Mouse (Mus musculus) right cerebral cortex, postnatal 36 days (tissue): Measurements from ENCODE around the gene Pak1ip1.

Source experiments
- DNase-seq, 2 experiments: peaks; one replicate each; pipeline ENCODE4 v3.0.0; 2022; ENCODE audit warnings: low spot score in 2 of 2, mixed read lengths in 1 of 2

Pak1ip1 gene

GRCm38 (mm10) chr13:41006244-41006643 lies 5.4 kb downstream of the Pak1ip1 start:
- DNase-seq = no peak

GRCm38 (mm10) chr13:41008271-41008670 lies 7.4 kb downstream of the Pak1ip1 start:
- DNase-seq = no peak

GRCm38 (mm10) chr13:41008946-41009345 lies 8.1 kb downstream of the Pak1ip1 start:
- no peak for DNase-seq

GRCm38 (mm10) chr13:41015829-41016634 lies 15.2 kb downstream of the Pak1ip1 start, which contains the start of gene Tmem14c:
Gene Tmem14c (plus strand): TSS chr13:41016292.
- peak; percentile 89 to 93 for DNase-seq

- DNase-seq = no peak
Measured at GRCm38 (mm10) chr13:41016797-41017405, 16.1 kb downstream of the Pak1ip1 start.

- no peak for DNase-seq
Measured at GRCm38 (mm10) chr13:41017832-41018231, 17.0 kb downstream of the Pak1ip1 start.

- no peak for DNase-seq
Measured at GRCm38 (mm10) chr13:41018236-41018635, 17.4 kb downstream of the Pak1ip1 start.

- no peak for DNase-seq
Measured at GRCm38 (mm10) chr13:41018756-41019591, 18.2 kb downstream of the Pak1ip1 start.

- DNase-seq = no peak
Measured at GRCm38 (mm10) chr13:41020494-41020893, 19.7 kb downstream of the Pak1ip1 start.

GRCm38 (mm10) chr13:41021607-41022006 lies 20.8 kb downstream of the Pak1ip1 start:
- DNase-seq = no peak

GRCm38 (mm10) chr13:41022099-41022498 lies 21.3 kb downstream of the Pak1ip1 start:
- no peak for DNase-seq

- no peak for DNase-seq
Measured at GRCm38 (mm10) chr13:41030098-41030497, 29.3 kb downstream of the Pak1ip1 start.

- no peak for DNase-seq
Measured at GRCm38 (mm10) chr13:41042511-41042910, 41.7 kb downstream of the Pak1ip1 start.

- no peak for DNase-seq
Measured at GRCm38 (mm10) chr13:41045901-41046300, 45.1 kb downstream of the Pak1ip1 start.

GRCm38 (mm10) chr13:41047280-41047679 lies 46.5 kb downstream of the Pak1ip1 start:
- no peak for DNase-seq

- no peak for DNase-seq
Measured at GRCm38 (mm10) chr13:41051965-41052364, 51.1 kb downstream of the Pak1ip1 start.
